Mouse (Mus musculus) limb, embryonic 14.5 days (tissue): ENCODE results near the gene Taf6. TPM values are rescaled to one million over a fixed set of nuclear protein-coding genes. Genes with fewer than 3 reads are reported as not detected.

ENCODE experiments used
- ATAC-seq: fragments of 200-750 bp; cut with Nextera tagmentation; 2 replicates; pipeline ENCODE4 v1.8.0; 2017; ENCODE audit warnings: low read depth, moderate number of reproducible peaks, moderate TSS enrichment; ENCODE audit not compliant: low FRiP score
- DNase-seq: peaks from one replicate; pipeline ENCODE4 v3.0.0-alpha.2; 2015; ENCODE audit warnings: low spot score
- H3K27ac ChIP-seq: fragments of 300-500 bp; sonication (generic); replicated peaks from 2 replicates; pipeline ENCODE4 v1.5.1; 2014; ENCODE audit warnings: low read depth, mild to moderate bottlenecking, low read length, moderate library complexity, mixed read lengths
- H3K27me3 ChIP-seq: fragments of 300-500 bp; sonication (generic); 2 replicates; pipeline ENCODE4 v1.6.1; 2014; ENCODE audit warnings: low read length, mixed read lengths; ENCODE audit not compliant: control insufficient read depth, insufficient read depth
- H3K36me3 ChIP-seq: fragments of 300-500 bp; sonication (generic); 2 replicates; pipeline ENCODE4 v1.6.1; 2014; ENCODE audit warnings: mild to moderate bottlenecking, low read length, moderate library complexity, mixed read lengths; ENCODE audit not compliant: control insufficient read depth, insufficient read depth
- H3K4me1 ChIP-seq: fragments of 300-500 bp; sonication (generic); 2 replicates; pipeline ENCODE4 v1.6.1; 2014; ENCODE audit warnings: antibody characterized with exemption, low read length, mixed read lengths; ENCODE audit not compliant: control insufficient read depth, insufficient read depth
- H3K4me2 ChIP-seq: fragments of 300-500 bp; sonication (generic); replicated peaks from 2 replicates; pipeline ENCODE4 v1.6.1; 2014; ENCODE audit warnings: low read depth, mild to moderate bottlenecking, low read length, moderate library complexity; ENCODE audit not compliant: severe bottlenecking
- H3K4me3 ChIP-seq: fragments of 300-500 bp; sonication (generic); replicated peaks from 2 replicates; pipeline ENCODE4 v1.5.1; 2014; ENCODE audit warnings: low read length
- H3K9ac ChIP-seq: fragments of 300-500 bp; sonication (generic); 2 replicates; pipeline ENCODE4 v1.6.1; 2014; ENCODE audit warnings: mild to moderate bottlenecking, low read depth, low read length, moderate library complexity; ENCODE audit not compliant: severe bottlenecking
- H3K9me3 ChIP-seq: fragments of 300-500 bp; sonication (generic); 2 replicates; pipeline ENCODE4 v1.6.1; 2016; ENCODE audit warnings: low read length; ENCODE audit not compliant: control insufficient read depth
- POLR2A ChIP-seq: fragments of 200-500 bp; IDR thresholded peaks from 2 replicates; pipeline ENCODE4 v1.8.0; 2012; ENCODE audit warnings: inconsistent platforms, mild to moderate bottlenecking, moderate library complexity, borderline replicate concordance; ENCODE audit not compliant: insufficient read depth, insufficient read length; ENCODE audit errors: extremely low read depth
- WGBS: fragments of 180-500 bp; shearing (Covaris S2); extraction: QIAGEN DNeasy Blood & Tissue Kit; methylation state at CpG from one replicate; pipeline ENCODE4 v1.1.7; 2014; 5-methylcytosine and 5-hydroxymethylcytosine counted together
- polyA plus RNA-seq, 2 experiments: library from polyadenylated mRNA; depleted of rRNA in 1 of 2; stranded (reverse) in 1 of 2; unstranded in 1 of 2; fragments of >200 nt; fragmentation: Nextera tagmentation in 1 of 2; extraction: Ambion mirVana in 1 of 2; gene quantifications; 2 replicates each; pipeline versions ENCODE4 v1.2.1 to v1.2.3; 2012 to 2014

Gene Taf6
- polyA plus RNA-seq (2012; rRNA removed) (90.0 and 109 TPM in 2 replicates), polyA plus RNA-seq (2014; fragmentation: Nextera tagmentation; extraction: Ambion mirVana) (75.6 and 86.0 TPM in 2 replicates)

GRCm38 (mm10) chr5:138186950-138187638 lies at the start of gene Taf6, which contains the start of gene Cnpy4:
Gene Taf6 (minus strand): TSS chr5:138187451.
Gene Cnpy4 (plus strand): TSS chr5:138187485.
- WGBS = under 1% methylated on average over 30 of the region's 31 CpGs
- peak within 1 kb of the TSS; percentile 52 for H3K4me3 ChIP-seq
- H3K27me3 ChIP-seq = no peaks in the 10 kb centered on the region

GRCm38 (mm10) chr5:138234224-138234623 lies 47.0 kb upstream of the Taf6 start:
- TF ChIP-seq POLR2A = no peak
- Histone ChIP-seq H3K27me3 (no peaks in the 10 kb centered on the region), H3K4me3 (no peak overlapping the region), H3K9me3 (no peaks in the 10 kb centered on the region), H3K27ac (no peak overlapping the region), H3K4me1 (no peaks in the 10 kb centered on the region), H3K4me2 (no peak overlapping the region), H3K9ac (no peak overlapping the region), H3K36me3 (no peaks in the 10 kb centered on the region)
- DNase-seq = no peak
- no peak for ATAC-seq

More at GRCm38 (mm10) chr5:138186950-138187638, at the start of gene Taf6, which contains the start of gene Cnpy4:
- Histone ChIP-seq H3K36me3 (peaks cover 42% of the 10 kb centered on the region), H3K9me3 (no peaks in the 10 kb centered on the region), H3K4me2 (peak within 1 kb of the TSS; percentile 84), H3K4me1 (peaks cover 13% of the 10 kb centered on the region), H3K27ac (peak within 1 kb of the TSS; percentile 67), H3K9ac (peak within 1 kb of the TSS; percentile 85)
- DNase-seq = peak; percentile 92
- ATAC-seq = peak; percentile 88
- peak; percentile 99 for TF ChIP-seq POLR2A

GRCm38 (mm10) chr5:138233778-138234177 lies 46.5 kb upstream of the Taf6 start:
- H3K27ac ChIP-seq = no peak overlapping the region
- no peak for DNase-seq
- no peak overlapping the region for H3K9ac ChIP-seq
- H3K36me3 ChIP-seq = no peaks in the 10 kb centered on the region
- no peak for ATAC-seq
- H3K9me3 ChIP-seq = no peaks in the 10 kb centered on the region
- no peak overlapping the region for H3K4me3 ChIP-seq
- H3K4me1 ChIP-seq = no peaks in the 10 kb centered on the region
- no peak for TF ChIP-seq POLR2A
- WGBS = 82% methylated on average over 2 of the region's 2 CpGs
- H3K27me3 ChIP-seq = no peaks in the 10 kb centered on the region
- H3K4me2 ChIP-seq = no peak overlapping the region

GRCm38 (mm10) chr5:138229511-138229910 lies 42.3 kb upstream of the Taf6 start:
- 83% methylated on average over 3 of the region's 3 CpGs for WGBS
- DNase-seq (no peak), ATAC-seq (no peak)
- H3K27me3 ChIP-seq = no peaks in the 10 kb centered on the region
- H3K9me3 ChIP-seq = no peaks in the 10 kb centered on the region
- TF ChIP-seq POLR2A = no peak
- no peak overlapping the region for H3K9ac ChIP-seq
- H3K4me3 ChIP-seq = no peak overlapping the region
- no peaks in the 10 kb centered on the region for H3K36me3 ChIP-seq
- no peak overlapping the region for H3K4me2 ChIP-seq
- no peak overlapping the region for H3K27ac ChIP-seq
- no peaks in the 10 kb centered on the region for H3K4me1 ChIP-seq

- TF ChIP-seq POLR2A = no peak
- no peak overlapping the region for H3K9ac ChIP-seq
- WGBS = 59% methylated on average over 3 of the region's 3 CpGs
- DNase-seq = no peak
- no peaks in the 10 kb centered on the region for H3K4me1 ChIP-seq
- no peaks in the 10 kb centered on the region for H3K36me3 ChIP-seq
- H3K4me2 ChIP-seq = no peak overlapping the region
- H3K27ac ChIP-seq = no peak overlapping the region
- no peaks in the 10 kb centered on the region for H3K9me3 ChIP-seq
- H3K27me3 ChIP-seq = no peaks in the 10 kb centered on the region
- ATAC-seq = no peak
- H3K4me3 ChIP-seq = no peak overlapping the region
These were observed 40.8 kb upstream of the Taf6 start for GRCm38 (mm10) chr5:138228026-138228425.
